Mouse (Mus musculus) embryonic facial prominence, embryonic 14.5 days (tissue): Measurements from ENCODE around the gene Eif4h. TPM values are rescaled to one million over a fixed set of nuclear protein-coding genes. Genes with fewer than 3 reads are reported as not detected.
A peak's percentile ranks its signal among the peaks of the same experiment; 100 is the strongest.

Source experiments
- ATAC-seq: fragments of 200-750 bp; cut with Nextera tagmentation; 2 replicates; pipeline ENCODE4 v1.8.0; 2017; ENCODE audit warnings: low read depth, moderate number of reproducible peaks, moderate TSS enrichment
- DNase-seq: peaks from one replicate; pipeline ENCODE4 v3.0.0-alpha.2; 2015; ENCODE audit warnings: low spot score
- H3K27ac ChIP-seq: fragments of 300-500 bp; sonication (generic); replicated peaks from 2 replicates; pipeline ENCODE4 v1.5.1; 2014; ENCODE audit warnings: low read depth, mild to moderate bottlenecking, low read length, moderate library complexity
- H3K27me3 ChIP-seq: fragments of 300-500 bp; sonication (generic); replicated peaks from 2 replicates; pipeline ENCODE4 v1.6.1; 2014; ENCODE audit warnings: low read length; ENCODE audit not compliant: control insufficient read depth, insufficient read depth
- H3K36me3 ChIP-seq: fragments of 300-500 bp; sonication (generic); 2 replicates; pipeline ENCODE4 v1.6.1; 2014; ENCODE audit warnings: low read length, mixed read lengths; ENCODE audit not compliant: control insufficient read depth, insufficient read depth
- H3K4me1 ChIP-seq: fragments of 300-500 bp; sonication (generic); 2 replicates; pipeline ENCODE4 v1.6.1; 2014; ENCODE audit warnings: antibody characterized with exemption, low read length; ENCODE audit not compliant: control insufficient read depth, insufficient read depth
- H3K4me2 ChIP-seq: fragments of 300-500 bp; sonication (generic); 2 replicates; pipeline ENCODE4 v1.6.1; 2014; ENCODE audit warnings: low read depth, mild to moderate bottlenecking, low read length, moderate library complexity, mixed read lengths
- H3K4me3 ChIP-seq: fragments of 300-500 bp; sonication (generic); 2 replicates; pipeline ENCODE4 v1.5.1; 2014; ENCODE audit warnings: low read depth, mild to moderate bottlenecking, low read length
- H3K9ac ChIP-seq: fragments of 300-500 bp; sonication (generic); 2 replicates; pipeline ENCODE4 v1.6.1; 2014; ENCODE audit warnings: low read depth, mild to moderate bottlenecking, low read length, moderate library complexity, mixed read lengths
- H3K9me3 ChIP-seq: fragments of 300-500 bp; sonication (generic); 2 replicates; pipeline ENCODE4 v1.6.1; 2016; ENCODE audit warnings: low read length; ENCODE audit not compliant: control insufficient read depth
- WGBS: fragments of 180-500 bp; shearing (Covaris S2); extraction: QIAGEN DNeasy Blood & Tissue Kit; methylation state at CpG from one replicate; pipeline ENCODE4 v1.1.7; 2014; 5-methylcytosine and 5-hydroxymethylcytosine counted together
- microRNA-seq: library from miRNA; unstranded; fragments of <30 nt; microRNA quantifications from one replicate; pipeline ENCODE4, GENCODE M21; 2016; ENCODE audit warnings: borderline number of aligned reads
- polyA plus RNA-seq: library from polyadenylated mRNA; unstranded; fragments of >200 nt; fragmentation: Nextera tagmentation; extraction: Ambion mirVana; gene quantifications from 2 replicates; pipeline ENCODE4 v1.2.1, GENCODE M21; 2014

The Eif4h gene
- polyA plus RNA-seq, 1 experiment from 2014 or later = 365 TPM

DNA sequence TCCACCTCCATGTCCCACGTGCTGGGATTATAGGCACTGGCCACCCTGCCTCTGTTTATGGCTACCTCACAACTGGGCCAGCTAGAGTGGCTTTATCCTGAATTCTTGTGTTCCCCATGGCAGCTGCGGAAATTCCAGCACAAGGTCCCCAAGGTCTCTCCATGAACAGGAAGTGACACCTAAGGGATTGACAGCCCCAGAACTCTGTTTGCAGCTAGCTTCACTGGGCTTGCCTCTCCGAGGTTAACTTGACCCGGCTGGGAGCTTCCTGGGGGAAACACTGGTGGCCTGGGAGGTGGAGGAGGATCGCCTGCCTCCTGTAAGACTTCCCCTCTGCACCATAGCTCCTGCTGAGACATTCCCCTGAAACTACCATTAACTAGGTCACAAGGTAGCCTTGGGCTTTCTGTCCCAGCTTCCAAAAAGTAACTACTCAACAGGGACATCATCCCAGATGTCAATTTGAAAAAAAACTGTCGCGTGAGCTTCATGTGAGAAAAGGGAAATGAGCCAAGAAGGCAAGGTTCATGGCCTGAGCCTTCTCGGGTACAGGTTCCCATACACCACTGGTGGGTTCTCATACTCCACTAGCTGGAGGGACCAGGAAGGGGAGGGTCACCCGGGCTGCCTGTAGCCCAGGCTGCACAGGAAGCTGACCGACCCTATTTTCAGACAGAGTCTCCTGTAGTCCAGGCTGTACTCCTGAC lies 66.6 kb downstream of the Eif4h start:
- peak overlapping the region; percentile 84 for H3K27ac ChIP-seq
- H3K9ac ChIP-seq = peak overlapping the region; percentile 63; the same call in 1 of the 2 replicates
- DNase-seq (no peak), ATAC-seq (no peak)
- WGBS = 31% methylated on average over 10 of the region's 10 CpGs
- H3K36me3 ChIP-seq = no peaks in the 10 kb centered on the region; the same call in 1 of the 2 replicates
- no peaks in the 10 kb centered on the region for H3K9me3 ChIP-seq
- peak overlapping the region; percentile 80 for H3K4me2 ChIP-seq
- H3K4me3 ChIP-seq = peak overlapping the region; percentile 48
- no peaks in the 10 kb centered on the region for H3K27me3 ChIP-seq
- peaks cover 10% of the 10 kb centered on the region for H3K4me1 ChIP-seq

DNA sequence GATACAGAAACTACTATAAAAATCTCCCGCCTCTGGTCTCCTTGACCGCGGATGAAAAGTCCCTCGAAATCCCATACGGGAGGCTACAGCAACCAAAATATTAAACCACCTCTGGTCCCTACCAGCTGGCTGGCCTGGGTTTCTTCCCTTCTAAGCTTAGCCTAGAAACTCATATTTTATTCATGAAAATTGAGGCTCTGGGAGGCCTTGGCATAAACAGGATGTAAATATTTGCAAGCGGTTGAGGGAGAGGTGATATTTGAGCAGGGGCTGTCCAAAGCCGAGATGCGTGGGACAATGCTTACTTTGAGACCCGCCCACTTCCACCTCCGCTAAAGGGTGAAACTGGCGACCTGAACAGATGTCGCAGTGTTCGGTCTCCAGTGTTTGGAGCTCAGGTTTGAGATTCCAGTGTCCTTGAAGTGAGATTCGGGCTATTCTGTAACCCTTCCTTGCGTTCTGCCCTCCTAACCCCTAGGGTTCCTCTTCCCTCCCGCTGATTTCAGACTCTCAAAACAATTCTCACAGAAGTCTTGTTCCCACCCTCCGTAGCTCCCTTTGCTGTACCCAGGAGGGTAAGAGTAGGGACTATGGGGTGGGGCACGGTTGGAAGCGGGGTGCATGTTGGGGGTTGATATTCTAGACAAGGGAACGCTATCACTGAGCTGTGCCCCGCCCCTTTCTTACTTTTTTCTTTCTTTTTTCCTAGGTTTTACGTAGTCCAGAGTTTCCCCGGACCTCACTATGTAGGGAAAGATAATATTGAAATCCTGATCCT lies 67.4 kb downstream of the Eif4h start:
- Histone ChIP-seq H3K9me3 (no peaks in the 10 kb centered on the region), H3K36me3 (no peaks in the 10 kb centered on the region; the same call in 1 of the 2 replicates), H3K9ac (peak overlapping the region; percentile 63), H3K27ac (peak overlapping the region; percentile 84), H3K4me2 (peak overlapping the region; percentile 80), H3K27me3 (no peaks in the 10 kb centered on the region), H3K4me1 (peaks cover 10% of the 10 kb centered on the region), H3K4me3 (peak overlapping the region; percentile 48)
- 0% methylated on average over 23 of the region's 23 CpGs for WGBS
- DNase-seq (peak; percentile 93), ATAC-seq (peak; percentile 82)

Small RNA genes within 50 kb of the gene (microRNA-seq; reads per million reads assigned to microRNA genes)
- not detected for gene Mir7228

Other genes with a start within 250 kb of the Eif4h start
- 80.3 and 91.2 TPM in 2 replicates for gene Gtf2ird1, start 182.8 kb downstream of the Eif4h start, polyA plus RNA-seq
- 4.1 and 4.7 TPM in 2 replicates for gene Clip2, start 87.1 kb downstream of the Eif4h start, polyA plus RNA-seq
- 0.09 and 0.24 TPM in 2 replicates for gene Syna, start 79.3 kb downstream of the Eif4h start, polyA plus RNA-seq
- gene Rfc2, start 58.1 kb downstream of the Eif4h start, polyA plus RNA-seq = 224 and 240 TPM in 2 replicates
- 2.8 and 4.5 TPM in 2 replicates for gene Lat2, start 24.5 kb downstream of the Eif4h start, polyA plus RNA-seq
- 6.2 and 8.5 TPM in 2 replicates for gene Limk1, start 49.1 kb upstream of the Eif4h start, polyA plus RNA-seq
- 152 and 188 TPM in 2 replicates for gene Eln, start 107.8 kb upstream of the Eif4h start, polyA plus RNA-seq